Mouse (Mus musculus): ENCODE measurements around the gene Grik4. TPM values are rescaled to one million over a fixed set of nuclear protein-coding genes. Genes with fewer than 3 reads are reported as not detected.
A peak's percentile ranks its signal among the peaks of the same experiment; 100 is the strongest.

Gene Grik4
- total RNA-seq, 2 experiments from 2014 or later, result 19.2 to 19.8 TPM

GRCm38 (mm10) chr9:42488071-42488470 is 456.2 kb downstream of the Grik4 start:
- DNase-seq (ENCODE audit: low spot score in 2 of 2), result no peak
- intact Hi-C loops (cut with DNase I), result no loop called here

GRCm38 (mm10) chr9:42486913-42487312 is 457.4 kb downstream of the Grik4 start:
- intact Hi-C loops (cut with DNase I), result no loop called here
- no peak for DNase-seq (ENCODE audit: low spot score in 2 of 2)

- intact Hi-C loops (cut with DNase I), result no loop called here
Observed at GRCm38 (mm10) chr9:42484667-42485066, 459.6 kb downstream of the Grik4 start.

GRCm38 (mm10) chr9:42482944-42483343 is 461.3 kb downstream of the Grik4 start:
- intact Hi-C loops (cut with DNase I), result no loop called here
- no peak for DNase-seq (ENCODE audit: low spot score in 2 of 2)

More at GRCm38 (mm10) chr9:42484667-42485066, 459.6 kb downstream of the Grik4 start:
- no peak for DNase-seq (ENCODE audit: low spot score in 2 of 2)

- DNase-seq (ENCODE audit: low spot score in 2 of 2), result no peak
- intact Hi-C loops (cut with DNase I), result no loop called here
Observed at GRCm38 (mm10) chr9:42476166-42476565, 468.1 kb downstream of the Grik4 start.

- intact Hi-C loops (cut with DNase I), result no loop called here
- no peak for DNase-seq (ENCODE audit: low spot score in 2 of 2)
Observed at GRCm38 (mm10) chr9:42474244-42474643, 470.0 kb downstream of the Grik4 start.

GRCm38 (mm10) chr9:42471921-42472747 is 472.2 kb downstream of the Grik4 start:
- peak; percentile 90 to 92 for DNase-seq (ENCODE audit: low spot score in 2 of 2)
- intact Hi-C loops (cut with DNase I), result no loop called here

GRCm38 (mm10) chr9:42471214-42471613 is 473.1 kb downstream of the Grik4 start:
- no peak for DNase-seq (ENCODE audit: low spot score in 2 of 2)
- intact Hi-C loops (cut with DNase I), result no loop called here

- intact Hi-C loops (cut with DNase I), result no loop called here
- DNase-seq (ENCODE audit: low spot score in 2 of 2), result no peak
Observed at GRCm38 (mm10) chr9:42469323-42469722, 475.0 kb downstream of the Grik4 start.

- intact Hi-C loops (cut with DNase I), result no loop called here
Observed at GRCm38 (mm10) chr9:42468360-42468759, 475.9 kb downstream of the Grik4 start.

More at GRCm38 (mm10) chr9:42468360-42468759, 475.9 kb downstream of the Grik4 start:
- DNase-seq (ENCODE audit: low spot score in 2 of 2), result no peak

Small RNA genes lying within 50 kb of the gene (microRNA-seq; reads per million reads assigned to microRNA genes)
- gene Gm27509, result not detected

Other genes with a start within 250 kb of the Grik4 start
- 100 to 1,000 TPM; 153 to 169 TPM for gene Arhgef12, start 162.7 kb upstream of the Grik4 start, total RNA-seq (2021)
- gene Tmem136, start 172.1 kb upstream of the Grik4 start, total RNA-seq (2021), result 10 to 100 TPM; 18.1 to 18.6 TPM